Mouse (Mus musculus) central nervous system, embryonic 18 days (tissue): Measurements from ENCODE around the gene Gm21304. TPM values are rescaled to one million over a fixed set of nuclear protein-coding genes. Genes with fewer than 3 reads are reported as not detected.

ENCODE experiments used
- polyA plus RNA-seq: library from polyadenylated mRNA; depleted of rRNA; stranded (reverse); fragments of >200 nt; gene quantifications from 2 replicates; pipeline ENCODE4 v1.2.3, GENCODE M21; 2012; rRNA removed

Gm21304 gene
- polyA plus RNA-seq = not detected in 2 replicates

DNA sequence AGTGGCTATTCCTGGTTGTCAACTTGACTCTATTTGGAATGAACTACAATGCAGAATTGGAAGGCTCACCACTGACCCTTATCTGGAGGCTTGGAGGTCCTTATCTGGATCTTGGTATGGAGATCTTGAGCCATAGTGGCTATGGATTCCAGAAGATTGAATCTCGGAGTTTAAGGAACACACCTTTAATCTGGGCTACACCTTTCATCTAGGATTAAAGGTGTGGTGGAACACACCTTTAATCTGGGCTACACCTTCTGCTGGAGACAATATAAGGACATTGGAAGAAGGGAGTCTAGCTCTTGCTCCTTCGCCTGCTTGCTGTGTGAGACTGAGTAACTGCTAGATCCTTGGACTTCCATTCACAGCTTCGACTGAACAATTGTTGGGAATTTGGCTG, at the start of gene Gm21304:
Gene Gm21304 (plus strand): TSS at position 301 of the 400 bp plus-strand sequence.

DNA sequence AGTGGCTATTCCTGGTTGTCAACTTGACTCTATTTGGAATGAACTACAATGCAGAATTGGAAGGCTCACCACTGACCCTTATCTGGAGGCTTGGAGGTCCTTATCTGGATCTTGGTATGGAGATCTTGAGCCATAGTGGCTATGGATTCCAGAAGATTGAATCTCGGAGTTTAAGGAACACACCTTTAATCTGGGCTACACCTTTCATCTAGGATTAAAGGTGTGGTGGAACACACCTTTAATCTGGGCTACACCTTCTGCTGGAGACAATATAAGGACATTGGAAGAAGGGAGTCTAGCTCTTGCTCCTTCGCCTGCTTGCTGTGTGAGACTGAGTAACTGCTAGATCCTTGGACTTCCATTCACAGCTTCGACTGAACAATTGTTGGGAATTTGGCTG, 25.6 kb upstream of the Gm21304 start, which contains the start of gene Gm21293:
Gene Gm21293 (plus strand): TSS at position 301 of the 400 bp plus-strand sequence.

GRCm38 (mm10) chr10:104151197-104151596, 17.1 kb upstream of the Gm21304 start, which contains the start of gene Gm6763:
Gene Gm6763 (plus strand): TSS chr10:104151497.

GRCm38 (mm10) chr10:104159706-104160105, 8.6 kb upstream of the Gm21304 start, which contains the start of gene Gm8764:
Gene Gm8764 (plus strand): TSS chr10:104160006.

DNA sequence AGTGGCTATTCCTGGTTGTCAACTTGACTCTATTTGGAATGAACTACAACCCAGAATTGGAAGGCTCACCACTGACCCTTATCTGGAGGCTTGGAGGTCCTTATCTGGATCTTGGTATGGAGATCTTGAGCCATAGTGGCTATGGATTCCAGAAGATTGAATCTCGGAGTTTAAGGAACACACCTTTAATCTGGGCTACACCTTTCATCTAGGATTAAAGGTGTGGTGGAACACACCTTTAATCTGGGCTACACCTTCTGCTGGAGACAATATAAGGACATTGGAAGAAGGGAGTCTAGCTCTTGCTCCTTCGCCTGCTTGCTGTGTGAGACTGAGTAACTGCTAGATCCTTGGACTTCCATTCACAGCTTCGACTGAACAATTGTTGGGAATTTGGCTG, 8.4 kb downstream of the Gm21304 start, which contains the start of gene Gm21312:
Gene Gm21312 (plus strand): TSS at position 301 of the 400 bp plus-strand sequence.

DNA sequence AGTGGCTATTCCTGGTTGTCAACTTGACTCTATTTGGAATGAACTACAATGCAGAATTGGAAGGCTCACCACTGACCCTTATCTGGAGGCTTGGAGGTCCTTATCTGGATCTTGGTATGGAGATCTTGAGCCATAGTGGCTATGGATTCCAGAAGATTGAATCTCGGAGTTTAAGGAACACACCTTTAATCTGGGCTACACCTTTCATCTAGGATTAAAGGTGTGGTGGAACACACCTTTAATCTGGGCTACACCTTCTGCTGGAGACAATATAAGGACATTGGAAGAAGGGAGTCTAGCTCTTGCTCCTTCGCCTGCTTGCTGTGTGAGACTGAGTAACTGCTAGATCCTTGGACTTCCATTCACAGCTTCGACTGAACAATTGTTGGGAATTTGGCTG, 16.9 kb downstream of the Gm21304 start, which contains the start of gene Gm20765:
Gene Gm20765 (plus strand): TSS at position 301 of the 400 bp plus-strand sequence.

DNA sequence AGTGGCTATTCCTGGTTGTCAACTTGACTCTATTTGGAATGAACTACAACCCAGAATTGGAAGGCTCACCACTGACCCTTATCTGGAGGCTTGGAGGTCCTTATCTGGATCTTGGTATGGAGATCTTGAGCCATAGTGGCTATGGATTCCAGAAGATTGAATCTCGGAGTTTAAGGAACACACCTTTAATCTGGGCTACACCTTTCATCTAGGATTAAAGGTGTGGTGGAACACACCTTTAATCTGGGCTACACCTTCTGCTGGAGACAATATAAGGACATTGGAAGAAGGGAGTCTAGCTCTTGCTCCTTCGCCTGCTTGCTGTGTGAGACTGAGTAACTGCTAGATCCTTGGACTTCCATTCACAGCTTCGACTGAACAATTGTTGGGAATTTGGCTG, 25.4 kb downstream of the Gm21304 start, which contains the start of gene Gm4340:
Gene Gm4340 (plus strand): TSS at position 301 of the 400 bp plus-strand sequence.

Other genes with a start within 250 kb of the Gm21304 start
- not detected in 2 replicates for gene Gm21293, start 25.5 kb upstream of the Gm21304 start, polyA plus RNA-seq
- gene Gm6763, start 17.0 kb upstream of the Gm21304 start, polyA plus RNA-seq = not detected in 2 replicates
- gene Gm8764, start 8.5 kb upstream of the Gm21304 start, polyA plus RNA-seq = not detected in 2 replicates
- not detected in 2 replicates for gene Gm21312, start 8.5 kb downstream of the Gm21304 start, polyA plus RNA-seq
- gene Gm20765, start 17.0 kb downstream of the Gm21304 start, polyA plus RNA-seq = not detected in 2 replicates
- not detected in 2 replicates for gene Gm4340, start 25.5 kb downstream of the Gm21304 start, polyA plus RNA-seq